Mouse (Mus musculus) ovary, postnatal 14 days (tissue): Measurements from ENCODE around the gene Rragd.
"Not testable (repeated sequence)": the region's sequence is repeated elsewhere in the genome, so short reads cannot be mapped to it uniquely, and the experiment has no call there.

Experiments
- DNase-seq: peaks from one replicate; pipeline ENCODE4 v3.0.0; 2022; ENCODE audit warnings: low spot score

The Rragd gene

GRCm38 (mm10) chr4:32982716-32983175 is at the start of gene Rragd:
TSS of gene Rragd (plus strand) at chr4:32983037.
- no peak for DNase-seq

GRCm38 (mm10) chr4:32936762-32937341 is 46.0 kb upstream of the Rragd start:
- DNase-seq = no peak

- DNase-seq = no peak
These were observed 43.3 kb upstream of the Rragd start for GRCm38 (mm10) chr4:32939521-32939920.

GRCm38 (mm10) chr4:32939964-32940363 is 42.9 kb upstream of the Rragd start:
- no peak for DNase-seq

GRCm38 (mm10) chr4:32940984-32941383 is 41.9 kb upstream of the Rragd start:
- no peak for DNase-seq

GRCm38 (mm10) chr4:32947631-32948030 is 35.2 kb upstream of the Rragd start:
- DNase-seq = no peak

GRCm38 (mm10) chr4:32948696-32949095 is 34.1 kb upstream of the Rragd start:
- no peak for DNase-seq

GRCm38 (mm10) chr4:32950356-32951034 is 32.3 kb upstream of the Rragd start, which contains the start of gene Ankrd6:
TSS of gene Ankrd6 (minus strand) at chr4:32950841.
- DNase-seq = peak; percentile 77

- DNase-seq = no peak
These were observed 31.5 kb upstream of the Rragd start for GRCm38 (mm10) chr4:32951035-32951940.

- DNase-seq = no peak
These were observed 30.2 kb upstream of the Rragd start for GRCm38 (mm10) chr4:32952681-32953080.

- no peak for DNase-seq
These were observed 26.4 kb upstream of the Rragd start for GRCm38 (mm10) chr4:32956423-32956822.

GRCm38 (mm10) chr4:32961394-32961793 is 21.4 kb upstream of the Rragd start:
- DNase-seq = no peak

GRCm38 (mm10) chr4:32964619-32965018 is 18.2 kb upstream of the Rragd start:
- not testable (repeated sequence) for DNase-seq

- no peak for DNase-seq
These were observed 5.5 kb upstream of the Rragd start for GRCm38 (mm10) chr4:32977331-32977730.

- no peak for DNase-seq
These were observed 2.8 kb upstream of the Rragd start for GRCm38 (mm10) chr4:32980061-32980460.

- DNase-seq = no peak
These were observed 1.2 kb upstream of the Rragd start for GRCm38 (mm10) chr4:32981617-32982016.

- no peak for DNase-seq
These were observed 659 bp upstream of the Rragd start for GRCm38 (mm10) chr4:32982041-32982715.

GRCm38 (mm10) chr4:32983176-32984155 is 629 bp downstream of the Rragd start:
- DNase-seq = peak; percentile 36

- DNase-seq = no peak
These were observed 1.4 kb downstream of the Rragd start for GRCm38 (mm10) chr4:32984242-32984641.

GRCm38 (mm10) chr4:32984801-32985675 is 2.2 kb downstream of the Rragd start:
- DNase-seq = no peak
